ENCODE assay signal across 16 mouse cellular contexts in the genomic region with DNA sequence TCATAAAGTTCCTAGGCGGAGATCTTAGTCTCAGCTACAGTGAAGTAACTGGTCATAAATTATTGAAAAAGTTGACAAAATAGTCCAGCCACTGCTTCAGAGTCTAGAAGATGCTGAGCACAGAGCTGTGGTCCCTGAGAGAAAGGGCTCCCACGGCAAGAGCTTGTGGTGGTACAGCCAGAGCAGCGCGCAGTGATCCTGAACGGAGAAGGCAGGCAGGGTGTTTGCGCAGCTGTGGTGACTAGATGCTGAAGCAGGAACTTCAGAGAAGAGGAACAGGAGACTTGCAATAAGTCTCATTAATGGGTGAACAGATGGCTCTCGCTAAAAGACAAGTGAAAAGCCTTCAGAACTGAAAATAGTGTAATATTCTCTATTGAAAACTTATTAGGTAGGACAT.
DNase-seq lines count a peak whose midpoint lies in the region; ATAC-seq and TF ChIP-seq lines count a peak whose summit lies in the region.
"Had no signal": no experiment of that assay in that cellular context is flagged by ENCODE, and none has a peak within 500 bp of the region (broad histone marks: within the 10 kb centered on the region; RNA-seq: fewer than 3 reads in every experiment).

No protein-coding gene starts in this region.

- no peak overlapping the region for H3K4me3 ChIP-seq in kidney, postnatal 0 days (replicated peaks; ENCODE audit: low read depth, low read length)
- H3K4me3 ChIP-seq in heart, embryonic 11.5 days (ENCODE audit: low read depth, low read length), result no peak overlapping the region
- no peak overlapping the region for H3K4me3 ChIP-seq in forebrain, embryonic 14.5 days (ENCODE audit: low read depth, low read length)
- H3K4me3 ChIP-seq: erythroblast, embryonic 14.5 days; heart, embryonic 15.5 days; hindbrain, embryonic 15.5 days; left cerebral cortex, adult 2 months; limb, embryonic 12.5 days had no signal

- no peak overlapping the region for H3K4me2 ChIP-seq in kidney, postnatal 0 days (ENCODE audit: low read length)
- no peak overlapping the region for H3K4me2 ChIP-seq in heart, embryonic 11.5 days
- H3K4me2 ChIP-seq in forebrain, embryonic 14.5 days (ENCODE audit: low read length), result no peak overlapping the region
- H3K4me2 ChIP-seq: heart, embryonic 15.5 days; hindbrain, embryonic 15.5 days; limb, embryonic 12.5 days had no signal

- H3K27ac ChIP-seq in kidney, postnatal 0 days, result no peak overlapping the region
- no peak overlapping the region for H3K27ac ChIP-seq in heart, embryonic 11.5 days (ENCODE audit: low read depth, low read length)
- H3K27ac ChIP-seq in forebrain, embryonic 14.5 days (ENCODE audit: low read depth, low read length), result no peak overlapping the region
- H3K27ac ChIP-seq: heart, embryonic 15.5 days; hindbrain, embryonic 15.5 days; left cerebral cortex, adult 2 months; stomach, postnatal 0 days had no signal

- WGBS in kidney, postnatal 0 days, result 48% methylated on average over 7 of the region's 7 CpGs
- 82% methylated on average over 7 of the region's 7 CpGs for WGBS in heart, embryonic 11.5 days (ENCODE audit: insufficient replicate concordance)
- WGBS in forebrain, embryonic 14.5 days, result 87% methylated on average over 7 of the region's 7 CpGs

- no peak overlapping the region for H3K9ac ChIP-seq in kidney, postnatal 0 days (ENCODE audit: low read depth, low read length)
- H3K9ac ChIP-seq in heart, embryonic 11.5 days (ENCODE audit: low read depth, low read length), result no peak overlapping the region
- H3K9ac ChIP-seq in forebrain, embryonic 14.5 days (ENCODE audit: low read length), result no peak overlapping the region
- H3K9ac ChIP-seq: heart, embryonic 15.5 days; hindbrain, embryonic 15.5 days; limb, embryonic 12.5 days had no signal

- no peaks in the 10 kb centered on the region for H3K4me1 ChIP-seq in kidney, postnatal 0 days (replicated peaks; ENCODE audit: insufficient read depth, low read length)
- H3K4me1 ChIP-seq in heart, embryonic 11.5 days (ENCODE audit: control insufficient read depth, insufficient read depth, low read length), result no peaks in the 10 kb centered on the region
- H3K4me1 ChIP-seq in forebrain, embryonic 14.5 days (ENCODE audit: control insufficient read depth, insufficient read depth, low read length), result no peaks in the 10 kb centered on the region

- H3K9me3 ChIP-seq in kidney, postnatal 0 days (replicated peaks; ENCODE audit: low read length), result no peaks in the 10 kb centered on the region
- H3K9me3 ChIP-seq in heart, embryonic 11.5 days (replicated peaks; ENCODE audit: control insufficient read depth, low read length), result no peaks in the 10 kb centered on the region
- no peaks in the 10 kb centered on the region for H3K9me3 ChIP-seq in forebrain, embryonic 14.5 days (replicated peaks; ENCODE audit: control insufficient read depth, low read length)
- H3K9me3 ChIP-seq: G1E; heart, embryonic 15.5 days; hindbrain, embryonic 15.5 days; limb, embryonic 12.5 days had no signal

- no peaks in the 10 kb centered on the region for H3K27me3 ChIP-seq in kidney, postnatal 0 days (ENCODE audit: insufficient read depth, low read length)
- H3K27me3 ChIP-seq in heart, embryonic 11.5 days (ENCODE audit: control insufficient read depth, insufficient read depth, low read length), result no peaks in the 10 kb centered on the region
- no peaks in the 10 kb centered on the region for H3K27me3 ChIP-seq in forebrain, embryonic 14.5 days (replicated peaks; ENCODE audit: control insufficient read depth, insufficient read depth, low read length)
- H3K27me3 ChIP-seq: heart, embryonic 15.5 days; hindbrain, embryonic 15.5 days; limb, embryonic 12.5 days had no signal

- TF ChIP-seq CTCF in kidney, postnatal 0 days (IDR thresholded peaks at IDR 0.05; ENCODE audit: low read depth), result no peak

- H3K36me3 ChIP-seq in kidney, postnatal 0 days (ENCODE audit: insufficient read depth, low read length), result no peaks in the 10 kb centered on the region
- H3K36me3 ChIP-seq in heart, embryonic 11.5 days (ENCODE audit: control insufficient read depth, insufficient read depth, low read length), result no peaks in the 10 kb centered on the region
- no peaks in the 10 kb centered on the region for H3K36me3 ChIP-seq in forebrain, embryonic 14.5 days (ENCODE audit: control insufficient read depth, insufficient read depth, low read length)
- H3K36me3 ChIP-seq: G1E; heart, embryonic 15.5 days; hindbrain, embryonic 15.5 days; limb, embryonic 12.5 days had no signal

- peak; percentile 14 for DNase-seq in kidney, adult 18-20 months
- no peak for DNase-seq in kidney, adult 11 months
- peak; percentile 36 for DNase-seq in embryo, embryonic 10.5 days (ENCODE audit: low spot score)
- peak; percentile 66 for DNase-seq in kidney, postnatal 0 days (ENCODE audit: low spot score)
- DNase-seq in layer of hippocampus, adult 8-10 months (ENCODE audit: low spot score in 2 of 2), result no peak
- DNase-seq in forebrain, embryonic 14.5 days (ENCODE audit: low spot score), result no peak
- DNase-seq: adrenal gland, postnatal 25 days had no signal

- no peak for ATAC-seq in kidney, postnatal 0 days (replicated peaks; ENCODE audit: low FRiP score, low read depth)
- peak; percentile 83 for ATAC-seq in monocyte, adult 5-6 weeks (replicated peaks; ENCODE audit: insufficient number of reproducible peaks, low FRiP score, low TSS enrichment, poor library complexity, severe bottlenecking)
- no peak for ATAC-seq in heart, embryonic 11.5 days (replicated peaks; ENCODE audit: insufficient number of reproducible peaks, low FRiP score, low TSS enrichment)
- ATAC-seq in forebrain, embryonic 14.5 days, result no peak

Comparison
In these comparisons a context has a peak if more than half of its experiments do, and no peak if none do; other contexts are left out.
1. DNase-seq: peak in kidney, adult 18-20 months (single experiment), embryo, embryonic 10.5 days (single experiment) and kidney, postnatal 0 days (single experiment); none in kidney, adult 11 months (single experiment), layer of hippocampus, adult 8-10 months (0 of 2) and forebrain, embryonic 14.5 days (single experiment).